Mouse (Mus musculus): Measurements from ENCODE around the gene Surf4. TPM values are rescaled to one million over a fixed set of nuclear protein-coding genes. Genes with fewer than 3 reads are reported as not detected.

Gene Surf4
- polyA plus RNA-seq, 1 experiment from 2014 or later: 112 TPM

DNA sequence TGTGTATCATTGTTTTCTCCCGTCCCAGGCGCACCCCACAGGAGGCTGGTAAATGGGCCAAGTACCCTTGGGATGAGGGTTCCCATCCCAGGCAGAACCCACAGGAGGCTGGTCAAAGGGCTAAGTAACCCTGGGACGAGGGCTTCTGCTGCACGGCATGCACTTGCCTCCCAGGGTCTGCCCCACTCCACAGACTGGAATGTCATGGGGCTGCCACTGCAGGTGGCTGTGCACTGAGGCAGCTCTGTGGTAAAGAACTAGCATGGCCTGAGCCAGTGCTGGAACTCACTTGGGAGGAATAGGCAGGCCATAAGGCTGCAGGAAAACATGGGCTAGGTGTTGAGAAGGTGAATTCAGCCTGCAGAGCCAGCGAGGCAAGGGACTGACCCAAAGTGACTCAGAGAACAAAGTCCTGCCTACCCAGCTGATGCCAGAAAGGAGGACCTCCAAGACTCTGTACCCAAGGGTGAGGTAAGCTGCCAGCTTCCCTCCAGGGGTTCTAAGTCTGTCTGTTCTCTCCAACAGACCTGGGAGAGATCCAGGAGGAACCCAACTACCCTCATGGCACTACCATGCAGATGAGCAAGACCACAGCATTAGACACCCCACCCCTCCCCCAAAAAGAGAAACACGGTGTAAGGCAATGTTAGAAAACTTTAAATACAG, 13.4 kb downstream of the Surf4 start:
- TF ChIP-seq CTCF (IDR thresholded peaks at IDR 0.05; ENCODE audit: low read depth): no peak
- TF ChIP-seq EP300 (IDR thresholded peaks at IDR 0.05; ENCODE audit: low read depth): no peak
- Histone ChIP-seq H3K9ac (replicated peaks) (no peak overlapping the region), H3K27ac (ENCODE audit: low read depth) (no peak overlapping the region), H3K4me1 (ENCODE audit: insufficient read depth) (peaks cover 19% of the 10 kb centered on the region), H3K9me3 (ENCODE audit: low read length) (no peaks in the 10 kb centered on the region), H3K4me3 (ENCODE audit: low read depth, low read length) (no peak overlapping the region), H3K4me2 (ENCODE audit: low read depth, low read length) (no peak overlapping the region), H3K27me3 (ENCODE audit: insufficient read depth, low read length) (no peaks in the 10 kb centered on the region), H3K36me3 (replicated peaks; ENCODE audit: insufficient read depth, low read length) (peaks cover 72% of the 10 kb centered on the region)
- 86% methylated on average over 6 of the region's 6 CpGs for WGBS (ENCODE audit: insufficient replicate concordance)
- no peak for ATAC-seq
- DNase-seq: no peak

DNA sequence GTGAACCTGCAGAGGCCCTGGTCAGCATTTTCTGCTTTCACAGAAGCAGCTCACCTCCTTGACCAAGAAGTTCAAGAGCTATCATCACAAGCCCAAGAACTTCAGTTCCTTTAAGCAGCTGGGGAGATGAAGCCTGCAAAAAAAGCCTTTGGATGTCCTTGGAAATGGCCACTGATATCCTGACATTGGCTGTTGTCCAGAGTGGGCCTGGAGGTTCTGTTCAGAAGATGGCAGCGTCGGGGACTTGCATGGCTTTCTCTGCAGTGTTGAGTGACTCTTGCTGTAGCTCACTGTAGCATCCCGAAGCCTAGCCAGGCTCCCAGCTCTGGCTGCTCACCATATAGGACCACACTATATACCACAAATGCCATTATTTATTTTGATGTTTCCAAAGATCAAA, 14.0 kb downstream of the Surf4 start:
- TF ChIP-seq CTCF (IDR thresholded peaks at IDR 0.05; ENCODE audit: low read depth): no peak
- WGBS (ENCODE audit: insufficient replicate concordance): 81% methylated on average over 3 of the region's 3 CpGs

DNA sequence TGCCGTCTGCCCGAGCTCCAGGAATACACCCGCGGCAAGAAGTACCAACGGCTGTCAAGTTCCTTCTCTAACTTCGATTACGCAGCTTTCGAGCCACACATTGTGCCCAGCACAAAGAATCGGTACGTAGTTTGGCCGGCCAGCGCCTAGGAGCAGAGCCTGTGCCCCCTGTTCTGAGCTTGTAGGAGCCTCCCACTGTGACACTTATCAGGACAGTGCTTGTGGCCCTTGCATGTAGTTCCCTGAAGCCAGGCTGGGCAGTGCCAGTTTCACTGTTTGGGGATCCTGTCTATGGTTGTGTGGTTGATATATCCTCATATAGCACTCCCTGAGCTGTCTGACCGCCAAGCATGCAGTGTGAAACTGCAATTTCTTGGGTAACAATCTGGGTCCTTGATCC, 17.0 kb downstream of the Surf4 start:
- peak overlapping the region; percentile 92 for H3K4me2 ChIP-seq (ENCODE audit: low read depth, low read length)
- TF ChIP-seq CTCF (IDR thresholded peaks at IDR 0.05; ENCODE audit: low read depth): no peak
- no peak for TF ChIP-seq EP300 (IDR thresholded peaks at IDR 0.05; ENCODE audit: low read depth)
- peak; percentile 12 for ATAC-seq
- H3K27ac ChIP-seq (ENCODE audit: low read depth): peak overlapping the region; percentile 76
- no peaks in the 10 kb centered on the region for H3K9me3 ChIP-seq (ENCODE audit: low read length)
- peak overlapping the region; percentile 69 for H3K4me3 ChIP-seq (ENCODE audit: low read depth, low read length)
- H3K9ac ChIP-seq (replicated peaks): peak overlapping the region; percentile 70
- DNase-seq: no peak
- no peaks in the 10 kb centered on the region for H3K27me3 ChIP-seq (ENCODE audit: insufficient read depth, low read length)
- peaks cover 33% of the 10 kb centered on the region for H3K4me1 ChIP-seq (ENCODE audit: insufficient read depth)
- WGBS (ENCODE audit: insufficient replicate concordance): 2% methylated on average over 13 of the region's 13 CpGs
- peaks cover 67% of the 10 kb centered on the region for H3K36me3 ChIP-seq (replicated peaks; ENCODE audit: insufficient read depth, low read length)

More for the DNA sequence above, 14.0 kb downstream of the Surf4 start:
- Histone ChIP-seq H3K4me2 (ENCODE audit: low read depth, low read length) (no peak overlapping the region), H3K9ac (replicated peaks) (no peak overlapping the region), H3K9me3 (ENCODE audit: low read length) (no peaks in the 10 kb centered on the region), H3K4me3 (ENCODE audit: low read depth, low read length) (no peak overlapping the region), H3K36me3 (replicated peaks; ENCODE audit: insufficient read depth, low read length) (peaks cover 68% of the 10 kb centered on the region), H3K27ac (ENCODE audit: low read depth) (no peak overlapping the region), H3K4me1 (ENCODE audit: insufficient read depth) (peaks cover 25% of the 10 kb centered on the region), H3K27me3 (ENCODE audit: insufficient read depth, low read length) (no peaks in the 10 kb centered on the region)
- DNase-seq (no peak), ATAC-seq (no peak)

DNA sequence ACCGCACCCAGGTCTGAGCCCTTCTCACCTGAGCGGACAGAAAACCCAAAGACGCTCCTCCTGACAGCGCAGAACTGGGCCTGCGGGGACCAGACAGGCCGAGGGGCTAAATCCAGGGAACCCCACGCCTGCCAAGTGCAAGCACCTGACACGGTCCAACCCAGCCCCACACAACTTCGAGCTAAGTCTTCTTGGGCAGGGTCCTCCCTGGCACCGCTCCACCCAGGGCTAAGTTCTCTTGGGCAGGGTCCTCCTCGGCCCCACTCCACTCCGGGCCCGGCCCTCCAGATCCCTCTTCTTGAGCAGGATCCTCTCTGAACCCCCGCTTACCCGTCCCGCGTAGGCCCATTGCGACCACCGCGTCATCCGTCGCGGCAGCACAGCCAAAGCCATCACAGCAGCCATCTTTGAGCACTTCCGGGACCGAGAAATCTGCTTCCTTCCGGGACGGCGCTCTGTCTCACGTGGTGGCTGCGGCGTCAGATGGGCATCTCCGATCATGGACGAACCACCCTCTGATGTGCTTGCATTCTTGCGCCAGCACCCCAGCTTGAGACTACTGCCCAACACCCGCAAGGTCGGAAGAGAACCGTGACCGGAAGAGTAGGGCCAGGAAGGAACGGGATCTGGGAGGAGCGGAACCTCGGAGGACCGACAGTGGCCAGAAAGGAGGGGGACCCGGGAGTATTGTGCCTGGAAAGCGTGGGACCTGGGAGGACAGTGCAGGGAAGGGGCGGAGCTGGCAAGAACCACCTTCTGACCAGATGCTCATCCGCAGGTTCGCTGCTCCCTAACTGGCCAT, 17.6 kb downstream of the Surf4 start, which contains the start of the genes Surf2 and Surf1:
Gene Surf2 (plus strand): TSS at position 441 of the 802 bp plus-strand sequence.
Gene Surf1 (minus strand): TSS at position 604 of the 802 bp plus-strand sequence.
- peaks cover 35% of the 10 kb centered on the region for H3K4me1 ChIP-seq (ENCODE audit: insufficient read depth)
- no peak for TF ChIP-seq CTCF (IDR thresholded peaks at IDR 0.05; ENCODE audit: low read depth)
- no peak for TF ChIP-seq EP300 (IDR thresholded peaks at IDR 0.05; ENCODE audit: low read depth)
- peak within 1 kb of the TSS; percentile 70 for H3K9ac ChIP-seq (replicated peaks)
- ATAC-seq: peak; percentile 83
- 2% methylated on average over 47 of the region's 47 CpGs for WGBS (ENCODE audit: insufficient replicate concordance)
- peak within 1 kb of the TSS; percentile 92 for H3K4me2 ChIP-seq (ENCODE audit: low read depth, low read length)
- H3K9me3 ChIP-seq (ENCODE audit: low read length): no peaks in the 10 kb centered on the region
- peak within 1 kb of the TSS; percentile 76 for H3K27ac ChIP-seq (ENCODE audit: low read depth)
- no peaks in the 10 kb centered on the region for H3K27me3 ChIP-seq (ENCODE audit: insufficient read depth, low read length)
- peak within 1 kb of the TSS; percentile 69 for H3K4me3 ChIP-seq (ENCODE audit: low read depth, low read length)
- peak; percentile 85 for DNase-seq
- peaks cover 64% of the 10 kb centered on the region for H3K36me3 ChIP-seq (replicated peaks; ENCODE audit: insufficient read depth, low read length)

DNA sequence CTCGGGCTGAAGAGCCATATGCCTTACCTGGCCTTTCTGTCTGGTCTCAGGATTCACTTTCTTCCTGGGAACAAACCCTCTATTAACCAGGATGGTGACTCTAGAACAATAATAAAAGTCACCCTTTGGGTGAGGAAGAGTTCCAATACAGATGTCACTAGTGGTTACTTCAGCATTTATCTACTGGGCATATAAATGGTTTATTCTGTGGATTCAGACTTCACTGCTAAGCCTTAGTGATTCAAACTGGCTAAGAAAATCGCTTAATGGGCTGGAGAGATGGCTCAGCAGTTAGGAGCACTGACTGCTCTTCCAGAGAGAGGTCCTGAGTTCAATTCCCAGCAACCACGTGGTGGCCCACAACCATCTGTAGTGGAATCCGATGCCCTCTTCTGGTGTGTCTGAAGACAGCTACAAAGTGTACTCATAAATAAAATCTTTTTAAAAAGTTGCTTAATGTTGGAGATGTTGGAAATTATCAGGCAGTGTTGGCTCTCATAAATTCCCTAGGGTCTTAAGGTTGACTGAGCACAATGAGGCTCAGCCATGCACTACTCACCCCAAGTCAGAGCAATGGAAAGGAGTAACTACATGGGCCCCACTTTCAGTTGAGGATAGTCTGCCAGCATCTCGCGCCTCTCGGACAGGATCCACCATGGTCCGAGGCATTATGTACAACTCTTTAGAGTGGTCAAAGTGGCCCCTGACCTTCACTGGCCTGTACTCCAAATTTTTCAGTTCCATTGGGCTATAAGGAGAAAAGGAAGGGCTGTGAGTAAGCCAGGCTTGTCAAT, 19.4 kb downstream of the Surf4 start:
- peaks cover 35% of the 10 kb centered on the region for H3K4me1 ChIP-seq (ENCODE audit: insufficient read depth)
- 55% methylated on average over 8 of the region's 8 CpGs for WGBS (ENCODE audit: insufficient replicate concordance)
- H3K9ac ChIP-seq (replicated peaks): peak overlapping the region; percentile 70; the same call in 1 of the 2 replicates
- H3K27ac ChIP-seq (ENCODE audit: low read depth): 0 out of 2 replicates have a peak overlapping the region, but pooled peaks have one; percentile 16
- ATAC-seq (no peak), DNase-seq (no peak)
- no peaks in the 10 kb centered on the region for H3K27me3 ChIP-seq (ENCODE audit: insufficient read depth, low read length)
- no peak overlapping the region for H3K4me3 ChIP-seq (ENCODE audit: low read depth, low read length)
- TF ChIP-seq CTCF (IDR thresholded peaks at IDR 0.05; ENCODE audit: low read depth): no peak
- TF ChIP-seq EP300 (IDR thresholded peaks at IDR 0.05; ENCODE audit: low read depth): no peak
- no peaks in the 10 kb centered on the region for H3K9me3 ChIP-seq (ENCODE audit: low read length)
- H3K36me3 ChIP-seq (replicated peaks; ENCODE audit: insufficient read depth, low read length): peaks cover 46% of the 10 kb centered on the region
- 0 out of 2 replicates have a peak overlapping the region, but pooled peaks have one; percentile 92 for H3K4me2 ChIP-seq (ENCODE audit: low read depth, low read length)
